Mouse (Mus musculus) skeletal muscle tissue, postnatal 0 days (tissue): ENCODE measurements around the gene Sys1. TPM values are rescaled to one million over a fixed set of nuclear protein-coding genes. Genes with fewer than 3 reads are reported as not detected.

Experiments used
- polyA plus RNA-seq: library from polyadenylated mRNA; unstranded; fragments of >200 nt; fragmentation: Nextera tagmentation; extraction: Ambion mirVana; gene quantifications from 2 replicates; pipeline ENCODE4 v1.2.1, GENCODE M21; 2015

Gene Sys1
- 33.6 and 35.7 TPM in 2 replicates for polyA plus RNA-seq

DNA sequence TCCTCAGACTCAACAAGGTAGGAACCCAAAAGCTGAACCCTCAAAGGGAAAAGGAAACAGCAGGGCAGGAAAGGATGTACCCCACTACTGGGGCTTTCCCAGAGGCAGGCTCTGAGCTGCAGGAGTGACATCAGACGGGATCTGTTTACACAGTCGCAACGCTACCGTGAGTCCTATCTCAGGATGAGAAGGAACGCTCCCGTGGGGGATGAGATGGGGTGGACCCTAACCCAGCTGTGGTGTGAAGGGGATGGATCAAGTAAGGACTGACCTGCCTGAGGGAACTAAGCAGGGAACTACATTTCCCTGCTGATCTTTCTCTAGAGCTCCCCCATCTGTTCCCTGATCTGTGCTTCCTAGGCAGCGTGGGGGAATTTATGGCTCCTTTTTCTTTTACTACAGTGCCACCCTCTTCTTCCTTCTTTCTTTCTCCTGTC lies at the start of gene Sys1:
Gene Sys1 (plus strand): TSS at position 101 of the 437 bp plus-strand sequence.

DNA sequence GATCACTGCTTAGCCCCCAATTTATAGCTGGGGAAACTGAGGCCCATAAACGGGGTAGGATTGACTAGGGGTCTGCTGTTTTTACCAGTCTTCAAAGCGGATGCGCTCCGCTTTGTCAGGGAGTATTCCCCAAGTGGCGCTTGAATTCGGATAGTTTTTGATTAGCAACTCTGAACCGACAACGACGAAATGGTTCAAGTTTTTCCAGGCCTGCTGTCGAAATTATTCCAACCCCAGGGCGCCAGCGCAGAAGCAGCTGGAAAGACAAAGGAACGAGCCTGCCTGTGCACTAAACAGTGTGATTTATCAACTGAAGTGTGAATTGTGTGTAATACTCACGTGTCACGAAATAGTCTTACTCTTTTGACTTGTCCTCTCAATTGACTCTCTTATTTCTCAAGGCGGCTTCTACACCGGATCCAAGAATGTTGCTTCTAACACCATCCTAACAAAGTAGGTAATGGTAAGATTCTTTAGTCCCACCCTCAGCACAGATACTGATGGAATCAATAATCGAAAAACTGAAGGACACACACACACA lies 13.2 kb upstream of the Sys1 start, which contains the start of gene Sdc4:
Gene Sdc4 (minus strand): TSS at position 428 of the 541 bp plus-strand sequence.

DNA sequence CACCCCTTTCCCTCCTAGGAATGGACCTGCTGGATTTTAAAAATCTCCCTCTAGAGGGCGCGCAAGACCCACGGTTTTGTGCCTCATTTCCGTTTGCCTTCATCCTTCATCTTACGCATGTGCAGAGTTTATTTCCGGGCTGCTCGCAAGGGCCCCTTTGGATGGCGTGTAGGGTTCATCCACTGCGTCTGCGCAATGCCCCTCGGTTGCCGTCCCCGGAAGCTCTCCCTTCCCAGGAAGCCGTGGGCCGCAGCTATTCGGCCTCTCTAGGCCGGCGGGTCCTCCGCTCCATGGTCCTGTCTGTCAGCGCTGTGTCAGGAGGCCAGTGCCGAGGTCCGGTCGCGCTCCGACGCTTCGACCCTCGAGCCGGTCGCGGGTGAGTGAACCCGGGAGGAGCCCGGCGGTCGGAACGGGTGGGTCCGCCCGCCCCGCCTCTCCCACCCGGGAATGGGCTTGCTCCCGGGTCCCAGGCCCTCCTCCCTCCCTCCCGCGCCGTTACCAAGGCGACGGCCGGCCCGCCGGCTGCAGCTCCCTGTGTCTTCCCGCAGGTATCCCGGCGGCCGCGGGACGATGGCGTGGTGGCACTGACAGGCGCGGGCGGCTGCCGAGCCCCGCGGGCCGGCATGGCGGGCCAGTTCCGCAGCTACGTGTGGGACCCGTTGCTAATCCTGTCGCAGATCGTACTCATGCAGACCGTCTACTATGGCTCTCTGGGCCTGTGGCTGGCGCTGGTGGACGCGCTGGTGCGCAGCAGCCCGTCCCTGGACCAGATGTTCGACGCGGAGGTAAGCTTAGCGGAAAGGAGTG lies 4.2 kb downstream of the Sys1 start, which contains the start of gene Gm20458:
Gene Gm20458 (plus strand): TSS at position 223 of the 807 bp plus-strand sequence.

DNA sequence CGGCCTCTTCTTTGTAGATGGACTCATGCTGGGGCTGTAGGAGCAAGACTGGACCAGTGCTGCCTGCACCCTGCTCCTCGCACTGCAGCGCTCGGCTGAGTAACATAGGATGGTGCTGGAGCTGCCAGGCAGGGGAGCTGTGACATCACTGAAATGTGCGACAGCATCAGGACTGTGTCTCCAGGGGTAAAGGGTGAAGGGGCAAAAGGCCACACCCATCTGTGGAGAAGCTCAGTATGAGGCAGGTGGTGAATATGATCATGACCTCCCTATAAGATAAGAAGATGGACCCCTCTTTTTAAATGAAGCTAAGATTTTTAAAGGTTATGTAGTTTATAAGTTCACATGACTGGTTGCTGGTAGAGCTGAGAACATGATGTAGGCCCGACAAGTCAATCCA lies 16.9 kb downstream of the Sys1 start, which contains the start of gene Trp53tg5:
Gene Trp53tg5 (minus strand): TSS at position 101 of the 400 bp plus-strand sequence.

DNA sequence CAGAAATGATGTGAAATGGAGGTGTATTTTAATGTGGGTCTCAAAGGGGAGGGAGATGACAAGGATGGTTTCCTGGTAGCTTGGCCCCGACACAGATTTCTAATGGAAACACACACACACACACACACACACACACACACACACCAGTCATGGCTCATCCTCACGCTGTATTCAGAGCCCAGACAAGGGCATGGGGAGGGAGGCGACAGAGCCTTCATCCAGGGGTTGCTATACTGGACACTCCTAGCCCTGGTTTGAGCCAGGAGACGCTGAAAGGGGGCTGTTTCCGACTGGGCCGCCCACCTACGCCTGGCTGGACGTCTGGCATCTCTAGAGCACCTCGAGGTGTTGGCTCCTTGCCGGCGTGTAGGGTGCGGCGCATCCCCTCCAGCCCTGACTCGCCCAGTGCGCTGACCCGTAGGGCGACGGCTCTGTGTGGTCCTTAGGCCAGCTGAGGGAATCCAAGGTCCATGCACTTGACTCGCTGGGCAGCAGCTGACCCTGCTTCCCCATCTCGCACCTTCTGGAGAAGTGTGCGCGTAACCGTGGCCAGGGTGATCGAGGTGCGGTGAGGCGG lies 29.0 kb downstream of the Sys1 start, which contains the start of gene Dbndd2:
Gene Dbndd2 (plus strand): TSS at position 426 of the 577 bp plus-strand sequence.

DNA sequence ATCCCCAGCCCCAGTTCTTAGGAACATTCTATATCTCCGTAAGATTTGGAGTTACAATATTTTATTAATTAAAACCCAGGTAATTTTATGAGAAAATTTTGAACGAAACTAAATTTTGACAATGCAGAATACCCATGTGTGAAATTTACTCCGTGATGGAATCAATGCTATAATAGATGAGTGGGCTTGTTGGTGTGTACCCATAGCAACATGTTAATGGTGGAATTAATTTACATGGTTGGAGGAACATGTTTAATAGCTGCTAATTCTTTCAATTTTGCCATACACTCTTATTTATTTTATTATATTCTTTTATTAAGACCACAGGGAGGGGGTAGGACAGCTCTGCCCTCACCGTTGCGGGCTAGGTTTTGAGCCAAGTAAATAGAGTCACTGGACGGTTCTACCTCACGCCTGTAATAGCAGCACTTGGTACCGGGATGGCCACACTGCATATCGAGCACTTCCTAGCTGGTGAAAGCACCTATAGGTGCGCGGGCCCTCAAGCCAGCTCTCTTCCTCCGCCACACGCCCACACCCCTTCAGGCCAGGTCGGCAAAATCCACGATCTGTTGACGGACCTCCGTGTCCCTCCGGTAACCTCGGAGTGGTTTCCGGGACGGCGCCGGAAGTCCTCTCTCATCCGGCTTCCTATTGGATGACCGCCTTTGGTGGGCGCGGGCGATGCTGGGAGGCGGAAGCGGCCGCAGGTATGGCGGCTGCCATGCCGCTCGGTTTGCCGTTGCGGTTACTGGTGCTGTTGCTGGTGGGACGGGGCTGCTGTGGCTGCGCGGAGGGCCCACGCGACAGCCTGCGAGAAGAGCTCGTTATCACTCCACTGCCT lies 40.3 kb downstream of the Sys1 start, which contains the start of gene Pigt:
Gene Pigt (plus strand): TSS at position 674 of the 844 bp plus-strand sequence.

Other genes with a start within 250 kb of the Sys1 start
- not detected in 2 replicates for gene Wfdc15b, start 235.3 kb upstream of the Sys1 start, polyA plus RNA-seq
- not detected in 2 replicates for gene Svs2, start 218.5 kb upstream of the Sys1 start, polyA plus RNA-seq
- not detected in 2 replicates for gene Svs3b, start 200.3 kb upstream of the Sys1 start, polyA plus RNA-seq
- not detected in 2 replicates for gene Svs4, start 178.5 kb upstream of the Sys1 start, polyA plus RNA-seq
- gene Svs3a, start 167.7 kb upstream of the Sys1 start, polyA plus RNA-seq, result not detected in 2 replicates
- not detected in 2 replicates for gene Svs6, start 140.2 kb upstream of the Sys1 start, polyA plus RNA-seq
- gene Svs5, start 124.2 kb upstream of the Sys1 start, polyA plus RNA-seq, result not detected in 2 replicates
- 0.78 and 1.5 TPM in 2 replicates for gene Slpi, start 67.9 kb upstream of the Sys1 start, polyA plus RNA-seq
- gene Rbpjl, start 53.8 kb upstream of the Sys1 start, polyA plus RNA-seq, result 0.07 and 0.08 TPM in 2 replicates
- gene Matn4, start 51.8 kb upstream of the Sys1 start, polyA plus RNA-seq, result 2.3 and 2.8 TPM in 2 replicates
- 51.3 and 53.3 TPM in 2 replicates for gene Sdc4, start 13.1 kb upstream of the Sys1 start, polyA plus RNA-seq
- 12.3 and 14.5 TPM in 2 replicates for gene Gm20458, start 4.0 kb downstream of the Sys1 start, polyA plus RNA-seq
- not detected in 2 replicates for gene Trp53tg5, start 16.8 kb downstream of the Sys1 start, polyA plus RNA-seq
- 9.8 and 10.2 TPM in 2 replicates for gene Dbndd2, start 29.1 kb downstream of the Sys1 start, polyA plus RNA-seq
- gene Pigt, start 40.6 kb downstream of the Sys1 start, polyA plus RNA-seq, result 36.4 and 37.9 TPM in 2 replicates
- 0.29 and 0.37 TPM in 2 replicates for gene Wfdc2, start 105.4 kb downstream of the Sys1 start, polyA plus RNA-seq
- gene Spint3, start 116.5 kb downstream of the Sys1 start, polyA plus RNA-seq, result not detected in 2 replicates
- gene Wfdc6a, start 128.5 kb downstream of the Sys1 start, polyA plus RNA-seq, result not detected in 2 replicates
- not detected in 2 replicates for gene Eppin, start 136.6 kb downstream of the Sys1 start, polyA plus RNA-seq
- not detected in 2 replicates for gene Wfdc6b, start 156.6 kb downstream of the Sys1 start, polyA plus RNA-seq
- gene Wfdc8, start 156.7 kb downstream of the Sys1 start, polyA plus RNA-seq, result not detected in 2 replicates
- not detected in 2 replicates for gene Wfdc16, start 181.8 kb downstream of the Sys1 start, polyA plus RNA-seq
- not detected in 2 replicates for gene Wfdc10, start 199.1 kb downstream of the Sys1 start, polyA plus RNA-seq
- gene Wfdc9, start 199.6 kb downstream of the Sys1 start, polyA plus RNA-seq, result not detected in 2 replicates
- gene Wfdc11, start 217.1 kb downstream of the Sys1 start, polyA plus RNA-seq, result not detected in 2 replicates
- 0.21 TPM in 1 of 2 replicates, not detected in the other for gene Wfdc13, start 228.1 kb downstream of the Sys1 start, polyA plus RNA-seq
- not detected in 2 replicates for gene Spint4, start 241.5 kb downstream of the Sys1 start, polyA plus RNA-seq